Mouse (Mus musculus) heart, embryonic 15.5 days (tissue): ENCODE measurements around the gene Dyrk3. TPM values are rescaled to one million over a fixed set of nuclear protein-coding genes. Genes with fewer than 3 reads are reported as not detected.
"Not testable (repeated sequence)": the region's sequence is repeated elsewhere in the genome, so short reads cannot be mapped to it uniquely, and the experiment has no call there.

Experiments
- ATAC-seq: fragments of 200-750 bp; cut with Nextera tagmentation; replicated peaks from 2 replicates; pipeline ENCODE4 v1.8.0; 2017; ENCODE audit warnings: low read depth, moderate TSS enrichment; ENCODE audit not compliant: insufficient number of reproducible peaks, insufficient read depth, low FRiP score
- H3K27ac ChIP-seq: fragments of 300-500 bp; sonication (generic); 2 replicates; pipeline ENCODE4 v1.5.1; 2015; ENCODE audit warnings: mild to moderate bottlenecking, inconsistent platforms
- H3K27me3 ChIP-seq: fragments of 300-500 bp; sonication (generic); 2 replicates; pipeline ENCODE4 v1.6.1; 2015; ENCODE audit warnings: inconsistent platforms
- H3K36me3 ChIP-seq: fragments of 300-500 bp; sonication (generic); 2 replicates; pipeline ENCODE4 v1.6.1; 2015; ENCODE audit warnings: mild to moderate bottlenecking, inconsistent platforms
- H3K4me1 ChIP-seq: fragments of 300-500 bp; sonication (generic); replicated peaks from 2 replicates; pipeline ENCODE4 v1.6.1; 2015; ENCODE audit warnings: inconsistent platforms
- H3K4me2 ChIP-seq: fragments of 300-500 bp; sonication (generic); 2 replicates; pipeline ENCODE4 v1.6.1; 2015; ENCODE audit warnings: inconsistent platforms, mild to moderate bottlenecking, moderate library complexity
- H3K4me3 ChIP-seq: fragments of 300-500 bp; sonication (generic); 2 replicates; pipeline ENCODE4 v1.5.1; 2015; ENCODE audit warnings: mild to moderate bottlenecking, inconsistent platforms
- H3K9ac ChIP-seq: fragments of 300-500 bp; sonication (generic); 2 replicates; pipeline ENCODE4 v1.6.1; 2015; ENCODE audit warnings: mild to moderate bottlenecking, inconsistent platforms
- H3K9me3 ChIP-seq: fragments of 300-500 bp; sonication (generic); replicated peaks from 2 replicates; pipeline ENCODE4 v1.6.1; 2016; ENCODE audit warnings: inconsistent platforms
- WGBS: fragments of 180-500 bp; shearing (Covaris S2); methylation state at CpG from one replicate; pipeline ENCODE4 v1.1.7; 2015; ENCODE audit warnings: mixed read lengths; 5-methylcytosine and 5-hydroxymethylcytosine counted together
- polyA plus RNA-seq: library from polyadenylated mRNA; unstranded; fragments of >200 nt; fragmentation: Nextera tagmentation; extraction: Ambion mirVana; gene quantifications from 2 replicates; pipeline ENCODE4 v1.2.1, GENCODE M21; 2015

Dyrk3 gene
- polyA plus RNA-seq, 1 experiment from 2014 or later: 1.7 TPM

GRCm38 (mm10) chr1:131153018-131153629 is 15.0 kb upstream of the Dyrk3 start, which contains the start of gene Eif2d:
TSS of gene Eif2d (plus strand) at chr1:131153181.
- under 1% methylated on average over 27 of the region's 27 CpGs for WGBS
- H3K27ac ChIP-seq: peak within 1 kb of the TSS; percentile 51

GRCm38 (mm10) chr1:131149496-131149895 is 11.4 kb upstream of the Dyrk3 start:
- Histone ChIP-seq H3K4me1 (peaks cover 7% of the 10 kb centered on the region), H3K9me3 (no peaks in the 10 kb centered on the region), H3K9ac (no peak overlapping the region), H3K4me3 (no peak overlapping the region), H3K27ac (no peak overlapping the region), H3K27me3 (no peaks in the 10 kb centered on the region), H3K4me2 (no peak overlapping the region), H3K36me3 (no peaks in the 10 kb centered on the region)
- no peak for ATAC-seq
- WGBS: 77% methylated on average over 1 of the region's 1 CpGs

More at GRCm38 (mm10) chr1:131153018-131153629, 15.0 kb upstream of the Dyrk3 start, which contains the start of gene Eif2d:
- Histone ChIP-seq H3K4me2 (peak within 1 kb of the TSS; percentile 76), H3K36me3 (peaks cover 3% of the 10 kb centered on the region; the same call in 1 of the 2 replicates), H3K27me3 (no peaks in the 10 kb centered on the region), H3K9me3 (no peaks in the 10 kb centered on the region), H3K4me1 (peaks cover 7% of the 10 kb centered on the region), H3K4me3 (peak within 1 kb of the TSS; percentile 73), H3K9ac (peak within 1 kb of the TSS; percentile 67)
- ATAC-seq: peak; percentile 92

GRCm38 (mm10) chr1:131146181-131146614 is 8.1 kb upstream of the Dyrk3 start:
- H3K4me1 ChIP-seq: no peaks in the 10 kb centered on the region
- H3K4me2 ChIP-seq: no peak overlapping the region
- no peak overlapping the region for H3K4me3 ChIP-seq
- no peak overlapping the region for H3K27ac ChIP-seq
- H3K9ac ChIP-seq: no peak overlapping the region
- H3K9me3 ChIP-seq: no peaks in the 10 kb centered on the region
- no peaks in the 10 kb centered on the region for H3K36me3 ChIP-seq
- 76% methylated on average over 3 of the region's 3 CpGs for WGBS
- no peak for ATAC-seq
- no peaks in the 10 kb centered on the region for H3K27me3 ChIP-seq

GRCm38 (mm10) chr1:131145222-131145621 is 7.1 kb upstream of the Dyrk3 start:
- not testable (repeated sequence) for H3K9ac ChIP-seq, H3K36me3 ChIP-seq, H3K4me3 ChIP-seq, H3K4me2 ChIP-seq, H3K9me3 ChIP-seq, H3K4me1 ChIP-seq, H3K27me3 ChIP-seq, H3K27ac ChIP-seq, ATAC-seq
- 75% methylated on average over 3 of the region's 3 CpGs for WGBS

- no peak overlapping the region for H3K4me3 ChIP-seq
- WGBS: 60% methylated on average over 1 of the region's 1 CpGs
- no peaks in the 10 kb centered on the region for H3K9me3 ChIP-seq
- no peak overlapping the region for H3K4me2 ChIP-seq
- no peaks in the 10 kb centered on the region for H3K27me3 ChIP-seq
- H3K27ac ChIP-seq: no peak overlapping the region
- ATAC-seq: no peak
- no peak overlapping the region for H3K9ac ChIP-seq
- no peaks in the 10 kb centered on the region for H3K36me3 ChIP-seq
- H3K4me1 ChIP-seq: peaks cover 2% of the 10 kb centered on the region; the same call in 1 of the 2 replicates
Measured at GRCm38 (mm10) chr1:131142472-131142871, 4.3 kb upstream of the Dyrk3 start.

- no peaks in the 10 kb centered on the region for H3K9me3 ChIP-seq
Measured at GRCm38 (mm10) chr1:131141449-131141848, 3.3 kb upstream of the Dyrk3 start.

GRCm38 (mm10) chr1:131139102-131140095 is 1.3 kb upstream of the Dyrk3 start:
- Histone ChIP-seq H3K4me3 (peak overlapping the region; percentile 95; the same call in 1 of the 2 replicates), H3K4me2 (peak overlapping the region; percentile 95), H3K27ac (peak overlapping the region; percentile 86; the same call in 1 of the 2 replicates), H3K9ac (0 out of 2 replicates have a peak overlapping the region, but pooled peaks have one; percentile 58), H3K4me1 (peaks cover 9% of the 10 kb centered on the region; the same call in 1 of the 2 replicates), H3K36me3 (no peaks in the 10 kb centered on the region), H3K9me3 (no peaks in the 10 kb centered on the region), H3K27me3 (no peaks in the 10 kb centered on the region)
- 71% methylated on average over 11 of the region's 11 CpGs for WGBS
- no peak for ATAC-seq

More at GRCm38 (mm10) chr1:131141449-131141848, 3.3 kb upstream of the Dyrk3 start:
- H3K27me3 ChIP-seq: no peaks in the 10 kb centered on the region
- WGBS: 61% methylated on average over 2 of the region's 2 CpGs
- peaks cover 2% of the 10 kb centered on the region; the same call in 1 of the 2 replicates for H3K4me1 ChIP-seq
- H3K27ac ChIP-seq: no peak overlapping the region
- H3K4me2 ChIP-seq: no peak overlapping the region
- no peak overlapping the region for H3K9ac ChIP-seq
- no peaks in the 10 kb centered on the region for H3K36me3 ChIP-seq
- no peak overlapping the region for H3K4me3 ChIP-seq
- ATAC-seq: no peak

GRCm38 (mm10) chr1:131137717-131138118 is 422 bp downstream of the Dyrk3 start:
- Histone ChIP-seq H3K4me1 (peaks cover 12% of the 10 kb centered on the region; the same call in 1 of the 2 replicates), H3K4me2 (peak overlapping the region; percentile 95), H3K4me3 (peak overlapping the region; percentile 95), H3K9ac (peak overlapping the region; percentile 80), H3K36me3 (no peaks in the 10 kb centered on the region), H3K27me3 (no peaks in the 10 kb centered on the region), H3K27ac (peak overlapping the region; percentile 86; the same call in 1 of the 2 replicates), H3K9me3 (no peaks in the 10 kb centered on the region)
- WGBS: 2% methylated on average over 35 of the region's 36 CpGs
- peak; percentile 59 for ATAC-seq

- Histone ChIP-seq H3K4me3 (peak overlapping the region; percentile 16; the same call in 1 of the 2 replicates), H3K4me2 (peak overlapping the region; percentile 95; the same call in 1 of the 2 replicates)
- WGBS: 38% methylated on average over 5 of the region's 5 CpGs
Measured at GRCm38 (mm10) chr1:131137111-131137510, 1.0 kb downstream of the Dyrk3 start.

GRCm38 (mm10) chr1:131135960-131136629 is 2.0 kb downstream of the Dyrk3 start:
- no peaks in the 10 kb centered on the region for H3K27me3 ChIP-seq
- no peak overlapping the region for H3K4me3 ChIP-seq
- 79% methylated on average over 10 of the region's 10 CpGs for WGBS
- no peaks in the 10 kb centered on the region for H3K36me3 ChIP-seq
- no peaks in the 10 kb centered on the region for H3K9me3 ChIP-seq
- H3K9ac ChIP-seq: no peak overlapping the region
- no peak overlapping the region for H3K27ac ChIP-seq
- H3K4me2 ChIP-seq: 0 out of 2 replicates have a peak overlapping the region, but pooled peaks have one; percentile 26
- H3K4me1 ChIP-seq: peaks cover 12% of the 10 kb centered on the region; the same call in 1 of the 2 replicates
- ATAC-seq: no peak

More at GRCm38 (mm10) chr1:131137111-131137510, 1.0 kb downstream of the Dyrk3 start:
- no peaks in the 10 kb centered on the region for H3K27me3 ChIP-seq
- H3K4me1 ChIP-seq: peaks cover 12% of the 10 kb centered on the region; the same call in 1 of the 2 replicates
- no peak for ATAC-seq
- no peak overlapping the region for H3K9ac ChIP-seq
- no peaks in the 10 kb centered on the region for H3K36me3 ChIP-seq
- no peak overlapping the region for H3K27ac ChIP-seq
- no peaks in the 10 kb centered on the region for H3K9me3 ChIP-seq
